Mouse (Mus musculus): ENCODE measurements around the gene Dnajb2.

The Dnajb2 gene

DNA sequence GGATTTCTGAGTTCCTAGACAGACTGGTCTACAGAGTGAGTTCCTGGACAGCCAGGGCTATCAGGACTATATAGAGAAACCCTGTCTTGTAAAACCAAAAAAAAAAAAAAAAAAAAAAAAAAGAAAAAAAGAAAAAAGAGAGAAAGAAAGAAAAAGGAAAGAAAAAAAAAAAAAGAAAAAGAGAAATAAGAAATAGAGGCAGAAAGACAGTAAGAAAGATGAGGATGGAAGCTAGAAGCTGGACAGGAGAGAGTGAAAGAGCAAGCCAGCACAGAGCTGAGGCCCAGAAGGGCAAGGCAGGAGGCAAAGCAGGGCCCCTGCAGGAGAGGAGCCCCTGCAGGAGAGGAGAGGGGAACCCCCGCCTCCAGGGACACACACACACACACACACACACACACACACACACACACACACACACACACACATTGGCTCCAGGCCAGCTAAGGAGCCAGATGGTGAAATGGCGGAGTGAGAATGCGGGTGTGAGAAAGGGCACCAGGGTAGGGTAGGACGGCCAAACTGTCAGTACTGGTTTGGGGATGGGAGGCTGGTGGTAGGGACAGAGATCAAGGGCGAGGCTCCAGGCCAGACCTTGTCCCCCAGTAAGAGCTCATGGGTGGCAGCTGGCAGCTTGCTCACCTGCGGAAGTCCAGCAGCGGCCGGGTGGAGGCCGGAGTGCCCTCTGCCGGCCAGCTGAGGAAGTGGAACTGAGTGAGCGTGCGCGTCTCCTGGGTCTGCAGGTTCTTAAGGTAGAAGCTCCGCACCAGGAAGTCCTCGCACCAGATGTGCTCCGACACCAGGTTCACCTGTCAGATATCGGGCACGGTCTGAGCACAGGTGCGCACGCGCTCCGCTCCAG is 15.1 kb downstream of the Dnajb2 start:
- peak; percentile 90 for DNase-seq

GRCm38 (mm10) chr1:75252308-75252707 is 16.1 kb downstream of the Dnajb2 start:
- no peak for DNase-seq

DNA sequence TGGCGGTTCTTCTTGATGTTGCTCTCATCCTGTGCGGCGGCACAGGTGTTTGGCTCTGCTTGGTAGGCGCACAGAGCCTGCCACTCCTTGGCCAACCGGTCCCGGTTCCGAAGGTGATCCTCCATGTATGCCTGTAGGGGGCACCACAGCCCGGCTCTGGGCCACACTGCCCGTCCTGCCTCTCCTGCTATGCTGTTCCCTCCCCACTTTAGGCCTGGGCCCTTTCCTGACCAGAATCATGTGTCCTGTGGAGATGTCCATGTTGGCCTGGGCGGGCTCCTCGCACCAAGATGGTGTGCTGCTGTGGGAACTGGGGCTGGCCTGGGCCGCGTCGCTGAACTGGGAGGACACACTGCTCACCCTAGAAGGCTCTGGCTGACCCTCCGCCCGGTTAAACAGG is 16.8 kb downstream of the Dnajb2 start:
- no peak for DNase-seq

DNA sequence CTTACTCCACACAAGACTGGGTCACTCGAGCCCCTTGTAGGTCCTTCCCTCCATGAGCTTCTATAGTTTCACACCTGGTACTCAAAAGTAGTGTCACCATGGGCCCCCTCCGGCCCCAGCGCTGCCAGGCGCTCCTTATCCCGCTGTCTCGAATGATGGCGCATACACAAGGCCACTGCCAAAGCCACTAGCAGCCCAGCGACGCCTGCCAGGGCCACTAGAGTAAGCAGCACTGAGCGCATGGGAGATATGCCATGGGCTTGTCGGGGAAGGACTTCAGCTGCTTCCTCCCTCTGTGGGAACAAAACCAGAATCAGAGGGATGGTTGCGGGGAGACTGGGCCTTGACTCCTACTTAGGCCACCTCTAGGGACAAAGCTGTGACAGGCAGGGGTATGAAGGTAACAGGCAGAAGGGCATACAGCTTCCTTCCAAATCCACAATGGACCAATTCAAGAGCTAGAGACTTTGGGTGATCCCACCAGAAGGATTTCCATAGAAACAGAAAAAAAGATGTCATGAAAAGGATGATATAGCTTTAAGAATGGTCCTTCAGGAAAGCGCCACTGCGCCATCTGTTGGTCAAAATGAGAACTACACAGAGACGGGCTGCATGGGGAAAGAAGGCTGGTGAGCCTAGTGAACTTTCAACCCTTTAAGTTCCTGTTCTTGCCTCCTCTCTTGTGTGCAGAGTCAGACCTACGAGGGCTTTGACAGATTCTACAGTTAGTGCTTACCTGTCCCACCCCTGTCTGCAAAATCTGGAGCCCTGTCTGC is 17.8 kb downstream of the Dnajb2 start:
- peak; percentile 88 for DNase-seq

DNA sequence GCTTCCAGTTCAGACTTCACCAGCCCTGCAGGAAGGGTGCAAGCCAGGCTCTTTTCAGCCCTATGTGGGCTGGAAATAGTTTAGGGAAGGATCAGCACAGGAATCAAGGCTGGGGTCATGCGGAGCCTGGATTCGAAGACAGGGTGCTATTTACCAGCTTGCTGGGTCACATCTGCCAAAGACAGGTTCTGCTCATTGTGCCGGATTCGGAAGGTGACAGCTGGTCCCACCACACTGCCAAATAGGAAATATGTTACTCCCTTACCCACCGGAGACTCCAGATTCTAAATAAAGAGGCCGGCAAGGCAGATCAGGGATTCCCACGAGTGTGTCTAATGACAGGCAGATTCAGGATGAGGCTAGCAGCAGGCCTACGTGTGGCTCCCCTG is 18.4 kb downstream of the Dnajb2 start:
- DNase-seq = no peak

GRCm38 (mm10) chr1:75255516-75256046 is 19.4 kb downstream of the Dnajb2 start:
- peak; percentile 71 for DNase-seq

DNA sequence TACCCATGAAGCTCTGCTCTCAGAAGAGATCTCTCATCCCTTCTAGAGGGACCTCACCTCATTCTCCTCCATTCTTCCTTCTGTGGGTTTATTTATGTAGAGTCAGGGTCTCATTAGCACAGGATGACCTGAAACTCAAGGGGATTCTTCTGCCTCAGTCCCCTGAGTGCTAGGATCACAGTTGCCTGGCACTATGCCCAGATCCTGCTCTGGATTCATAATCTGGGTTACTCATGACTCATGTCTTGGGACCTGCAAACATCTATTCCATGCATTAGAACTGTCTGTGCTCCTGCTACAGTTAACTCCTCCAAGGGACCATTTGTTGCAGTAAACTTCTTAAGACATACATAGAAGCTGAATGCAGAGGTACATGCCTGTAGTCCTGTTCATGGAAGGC is 25.1 kb downstream of the Dnajb2 start:
- no peak for DNase-seq

DNA sequence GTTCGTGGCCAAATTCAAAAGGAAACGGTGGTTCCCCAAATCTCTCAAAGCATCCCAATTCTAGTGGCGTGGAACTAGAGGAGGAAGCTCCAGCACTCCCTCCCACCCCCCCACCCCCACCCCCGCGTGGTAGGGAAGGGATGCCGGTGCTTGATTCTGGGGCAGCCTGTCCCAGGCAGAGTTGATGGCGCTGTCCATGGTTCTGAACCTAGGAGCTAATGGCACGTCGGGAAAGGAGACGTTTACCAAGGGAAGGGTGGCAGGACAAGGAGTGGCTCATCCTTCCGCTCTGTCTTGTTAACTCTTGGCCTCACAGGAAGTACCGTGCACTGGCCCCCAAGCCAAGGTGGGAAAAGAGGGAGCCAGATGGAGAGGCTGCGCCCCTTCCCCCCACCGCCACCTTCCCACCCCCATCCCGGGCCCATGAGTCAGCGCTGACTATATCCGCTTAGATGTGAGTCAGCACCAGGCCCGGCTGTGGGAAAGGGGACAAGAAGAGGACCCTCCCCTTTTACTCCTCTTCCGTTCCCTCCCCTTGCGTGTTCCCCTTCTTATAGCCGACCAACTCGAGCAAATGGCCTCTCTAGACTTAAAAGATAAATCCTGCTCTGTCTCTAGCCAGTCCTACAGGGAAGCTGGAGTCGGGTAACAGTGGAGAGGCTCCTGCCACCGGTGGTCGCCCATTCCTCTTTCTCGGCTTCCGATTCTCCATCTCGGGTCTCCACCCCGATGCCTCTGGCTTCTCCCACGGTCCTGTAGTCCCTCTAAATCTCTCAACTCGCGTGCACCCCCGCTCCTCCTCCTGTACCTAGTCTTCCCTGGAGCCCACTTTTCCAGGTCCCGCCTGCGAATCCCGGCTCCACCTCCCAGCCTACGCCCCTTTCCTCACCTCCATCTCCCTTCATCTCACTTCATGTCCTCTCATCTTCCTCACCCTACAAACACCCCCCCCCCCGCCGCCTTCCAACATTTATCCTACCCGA is 27.1 kb downstream of the Dnajb2 start:
- DNase-seq = peak; percentile 44

DNA sequence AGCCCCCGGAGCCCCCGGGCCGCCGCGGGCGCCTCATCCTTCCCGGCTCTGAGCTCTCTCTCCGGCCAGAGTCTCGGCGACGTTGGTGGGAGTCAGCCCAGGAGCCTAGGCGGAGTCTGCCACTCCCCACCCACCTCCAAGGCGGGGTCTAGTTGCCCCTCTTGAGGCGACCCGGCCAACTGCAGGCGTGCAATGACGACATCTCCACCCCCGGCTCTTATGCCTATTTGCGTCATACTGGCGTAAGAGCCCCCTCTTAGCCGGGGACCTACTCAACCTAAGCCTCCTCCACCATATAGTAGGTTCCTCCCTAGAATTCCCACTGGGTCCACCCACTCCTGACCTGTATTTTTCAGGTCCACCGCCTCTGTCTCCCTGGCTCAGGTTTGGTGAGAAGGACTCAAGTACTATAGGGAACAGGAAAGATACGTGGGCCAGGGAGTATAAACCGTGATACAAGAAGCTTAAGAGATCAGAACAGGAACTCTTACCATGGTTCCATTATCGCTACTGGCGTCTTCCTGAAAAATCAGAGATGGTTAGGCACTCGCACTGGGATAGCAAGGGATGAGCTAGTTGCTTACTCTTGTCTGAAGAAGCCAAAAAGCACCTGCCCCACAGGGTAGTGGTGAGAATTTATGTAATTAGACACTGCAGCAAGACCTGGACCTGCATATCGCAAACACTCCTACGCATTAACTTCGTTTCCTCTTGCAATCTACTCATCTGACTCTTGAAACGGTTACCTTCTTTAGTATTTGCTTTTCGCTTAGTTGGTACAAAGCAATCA is 28.1 kb downstream of the Dnajb2 start, which contains the start of gene Ptprn:
TSS of gene Ptprn (minus strand) at position 412 of the 790 bp plus-strand sequence.
- no peak for DNase-seq

DNA sequence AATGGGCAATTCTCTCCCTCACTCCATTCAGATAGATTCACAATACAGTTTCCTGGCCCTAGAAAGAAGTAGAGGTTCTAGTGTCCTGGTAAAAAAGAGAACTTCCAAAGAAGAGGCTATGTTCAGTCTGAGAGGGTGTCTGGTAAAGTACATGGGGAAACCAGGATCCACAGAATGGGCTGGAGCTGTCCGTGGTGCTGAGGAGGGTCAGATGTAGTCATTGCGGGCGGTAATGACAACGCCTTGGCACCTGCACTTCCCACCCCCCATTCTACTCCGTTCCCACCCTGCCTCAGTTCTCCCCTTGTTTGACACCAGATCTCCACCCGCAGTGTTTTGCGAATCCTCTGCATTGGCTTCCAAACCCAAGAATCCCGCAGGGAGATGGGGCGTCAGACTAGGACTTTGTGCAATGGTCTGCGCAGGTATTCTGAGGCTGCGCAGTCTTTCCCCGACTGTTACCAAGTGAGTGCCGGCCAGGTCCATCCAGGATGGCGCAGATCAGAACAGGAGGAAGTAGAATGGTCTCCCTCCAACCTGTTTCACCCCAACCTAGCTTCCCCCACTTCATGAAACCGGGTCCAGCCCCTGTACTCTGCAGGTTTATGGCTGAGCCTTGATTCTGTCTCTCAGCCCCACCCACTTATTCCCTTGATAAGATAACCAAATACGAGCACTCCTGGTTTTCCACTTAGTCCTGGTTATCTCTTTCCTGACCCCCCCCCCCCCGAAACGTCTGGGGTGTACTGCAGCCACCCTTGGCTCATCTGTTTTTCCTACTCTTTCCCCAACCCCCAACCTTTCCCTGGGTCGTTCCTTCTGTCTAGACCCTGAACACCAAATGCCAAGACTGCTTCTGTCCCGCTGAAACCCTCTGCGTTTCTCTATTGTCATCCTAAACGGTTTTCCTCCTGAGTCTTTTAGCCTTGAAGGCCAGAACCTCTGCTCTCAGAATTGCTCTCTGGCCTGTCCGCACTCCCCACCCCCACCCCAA is 41.3 kb downstream of the Dnajb2 start:
- peak; percentile 30 for DNase-seq

DNA sequence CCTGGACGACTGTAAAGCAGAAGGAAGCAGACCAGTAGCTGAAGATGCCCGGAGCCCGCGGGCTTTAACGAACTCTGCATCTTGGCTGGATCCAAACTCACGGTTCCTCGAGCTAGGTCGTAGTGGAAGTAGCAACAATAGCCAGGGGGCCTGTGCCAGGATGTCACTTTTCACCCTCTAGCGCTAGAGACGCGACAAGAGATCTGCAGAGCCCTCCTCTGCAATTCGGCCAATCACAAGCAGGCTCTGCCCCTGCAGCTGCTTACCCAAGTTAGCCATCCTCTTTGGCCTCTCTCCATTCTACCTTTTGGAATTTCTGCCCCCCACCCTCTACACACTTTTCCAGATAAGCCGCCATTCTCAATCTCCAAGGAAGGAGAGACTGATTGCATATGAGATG is 42.0 kb downstream of the Dnajb2 start, which contains the start of gene Resp18:
TSS of gene Resp18 (minus strand) at position 188 of the 400 bp plus-strand sequence.
- no peak for DNase-seq

GRCm38 (mm10) chr1:75283017-75283416 is 46.8 kb downstream of the Dnajb2 start:
- DNase-seq = no peak

- no peak for DNase-seq
These were observed 48.7 kb downstream of the Dnajb2 start for GRCm38 (mm10) chr1:75284911-75285310.

- no peak for DNase-seq
These were observed 53.2 kb downstream of the Dnajb2 start for GRCm38 (mm10) chr1:75289376-75289775.

DNA sequence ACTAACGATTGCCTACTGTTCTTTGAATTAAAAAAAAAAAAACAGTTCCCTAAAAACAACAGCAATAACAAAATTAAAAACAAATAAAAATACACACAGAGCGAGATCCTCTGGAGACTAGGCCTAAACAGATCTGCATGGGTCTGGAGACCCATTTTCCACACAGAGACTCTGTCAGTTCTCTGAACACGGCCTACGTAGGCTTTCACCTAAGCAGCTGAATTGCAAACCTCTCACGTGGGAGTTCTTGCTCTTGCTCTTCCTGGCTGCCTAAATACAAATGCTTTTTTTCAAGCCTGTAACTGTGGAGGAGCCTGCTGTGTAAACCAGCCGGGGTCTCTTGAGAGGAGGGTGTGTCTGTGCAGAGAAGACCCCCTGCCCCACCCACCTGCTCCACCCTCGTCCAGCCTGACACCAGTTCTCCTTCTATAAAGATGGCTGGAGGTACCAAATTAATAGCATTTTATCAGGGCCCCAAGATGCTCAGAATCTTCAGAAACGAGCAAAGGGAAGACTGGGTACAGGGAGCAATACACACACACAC is 53.8 kb downstream of the Dnajb2 start:
- DNase-seq = no peak

GRCm38 (mm10) chr1:75290582-75290981 is 54.4 kb downstream of the Dnajb2 start:
- DNase-seq = peak; percentile 14

DNA sequence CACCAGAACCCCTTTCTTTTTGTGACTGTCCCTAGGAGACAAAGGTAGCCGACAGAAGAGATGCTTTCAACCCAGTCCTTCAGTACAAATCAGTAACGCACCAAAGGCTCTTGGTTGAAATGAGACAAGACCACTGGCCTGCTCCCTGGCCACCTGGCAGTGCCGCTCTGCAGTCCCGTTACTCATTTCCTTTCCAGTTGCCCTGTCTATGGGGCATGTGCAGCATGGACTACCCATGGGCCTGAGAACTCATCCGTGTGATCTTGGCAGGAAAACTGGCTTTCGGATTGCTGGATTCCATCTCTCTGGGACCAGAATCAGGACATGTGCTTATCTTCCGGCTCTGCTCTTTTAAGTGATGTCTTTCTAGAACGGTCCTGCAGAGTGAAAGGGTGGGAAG is 55.1 kb downstream of the Dnajb2 start:
- no peak for DNase-seq

- no peak for DNase-seq
These were observed 56.5 kb downstream of the Dnajb2 start for GRCm38 (mm10) chr1:75292476-75293330.

DNA sequence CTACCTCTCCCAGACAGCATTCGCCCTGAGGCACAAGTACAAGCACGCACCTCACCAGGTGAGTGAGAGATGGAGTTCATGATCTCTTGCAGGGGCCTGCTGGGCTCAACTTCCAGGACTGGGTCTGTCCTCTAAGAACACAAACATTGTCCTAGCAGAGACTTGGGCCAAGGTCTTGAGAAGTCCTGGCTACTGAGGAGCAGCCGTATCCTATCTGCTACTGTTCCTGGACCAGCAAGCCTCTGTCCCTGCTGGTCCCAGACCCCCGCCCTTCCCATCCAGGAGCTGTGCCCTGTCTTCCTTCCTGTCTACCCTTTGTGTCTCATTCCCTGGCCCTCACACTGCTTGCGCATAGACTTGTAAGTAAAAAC is 57.1 kb downstream of the Dnajb2 start:
- no peak for DNase-seq

Measured in thymus, postnatal 25 days (tissue).